Mouse (Mus musculus) MEL (cell line): ENCODE measurements around the gene Gm49378. TPM values are rescaled to one million over a fixed set of nuclear protein-coding genes. Genes with fewer than 3 reads are reported as not detected.

Experiments
- DNase-seq: peaks from one replicate; pipeline ENCODE4 v3.0.0; 2011; ENCODE audit warnings: low read depth, low spot score
- H3K27ac ChIP-seq: 2 replicates; pipeline ENCODE4 v1.5.1; 2012; ENCODE audit warnings: low read depth, mild to moderate bottlenecking, control low read depth, low read length, moderate library complexity; ENCODE audit not compliant: control insufficient read depth
- H3K27me3 ChIP-seq, 2 experiments: fragments of 150-350 bp in 1 of 2; sonication (generic) in 1 of 2; 2 replicates each; pipeline ENCODE4 v1.6.1; 2012; ENCODE audit warnings: low read length in 2 of 2, mild to moderate bottlenecking in 2 of 2, improper control_type of control experiment in 1 of 2, moderate library complexity in 1 of 2; ENCODE audit not compliant: insufficient read depth in 2 of 2, control insufficient read depth in 1 of 2
- H3K36me3 ChIP-seq, 2 experiments: 2 replicates each; pipeline ENCODE4 v1.6.1; 2012 to 2014; ENCODE audit warnings: low read length in 2 of 2, improper control_type of control experiment in 1 of 2, inconsistent platforms in 1 of 2, mild to moderate bottlenecking in 1 of 2; ENCODE audit not compliant: insufficient read depth in 2 of 2, control insufficient read depth in 1 of 2
- H3K4me1 ChIP-seq, 2 experiments: fragments of 150-350 bp in 1 of 2; sonication (generic) in 1 of 2; 2 replicates each; pipeline ENCODE4 v1.6.1; 2012; ENCODE audit warnings: low read length in 2 of 2, improper control_type of control experiment in 1 of 2, mild to moderate bottlenecking in 1 of 2; ENCODE audit not compliant: insufficient read depth in 2 of 2, control insufficient read depth in 1 of 2
- H3K4me3 ChIP-seq, 2 experiments: fragments of 150-350 bp in 1 of 2; sonication (generic) in 1 of 2; 2 replicates each; pipeline ENCODE4 v1.5.1; 2012; ENCODE audit warnings: low read depth in 2 of 2, low read length in 2 of 2, mild to moderate bottlenecking in 2 of 2, moderate library complexity in 2 of 2, control low read depth in 1 of 2, improper control_type of control experiment in 1 of 2; ENCODE audit not compliant: control insufficient read depth in 1 of 2, insufficient read depth in 1 of 2
- H3K79me2 ChIP-seq: 2 replicates; pipeline ENCODE4 v1.6.1; 2012; ENCODE audit warnings: mild to moderate bottlenecking, low read length, moderate library complexity; ENCODE audit not compliant: control insufficient read depth, poor library complexity, insufficient read depth
- H3K9ac ChIP-seq: 2 replicates; pipeline ENCODE4 v1.6.1; 2012; ENCODE audit warnings: low read depth, mild to moderate bottlenecking, control low read depth, low read length, moderate library complexity; ENCODE audit not compliant: control insufficient read depth, poor library complexity, severe bottlenecking
- H3K9me3 ChIP-seq: fragments of 150-350 bp; sonication (generic); replicated peaks from 2 replicates; pipeline ENCODE4 v1.6.1; 2012; ENCODE audit warnings: mild to moderate bottlenecking, low read length, improper control_type of control experiment, moderate library complexity; ENCODE audit not compliant: insufficient read depth
- CHD1 ChIP-seq: IDR thresholded peaks from 2 replicates; pipeline ENCODE4 v1.6.1; 2012; ENCODE audit warnings: low read depth, mild to moderate bottlenecking, inconsistent platforms, low read length, improper control_type of control experiment
- E2F4 ChIP-seq: IDR thresholded peaks from 2 replicates; pipeline ENCODE4 v1.6.1; 2011; ENCODE audit warnings: low read depth, low read length, improper control_type of control experiment, borderline replicate concordance
- ELF1 ChIP-seq: IDR thresholded peaks from 2 replicates; pipeline ENCODE4 v1.6.1; 2014; ENCODE audit warnings: low read depth, mild to moderate bottlenecking, inconsistent platforms, low read length, improper control_type of control experiment, moderate library complexity
- EP300 ChIP-seq, 2 experiments: IDR thresholded peaks; 2 replicates each; pipeline ENCODE4 v1.6.1; 2011; ENCODE audit warnings: improper control_type of control experiment in 2 of 2, low read length in 2 of 2, low read depth in 1 of 2, mild to moderate bottlenecking in 1 of 2
- ETS1 ChIP-seq: IDR thresholded peaks from 2 replicates; pipeline ENCODE4 v1.6.1; 2012; ENCODE audit warnings: low read depth, mild to moderate bottlenecking, inconsistent platforms, low read length, improper control_type of control experiment, moderate library complexity
- JUND ChIP-seq: IDR thresholded peaks from 2 replicates; pipeline ENCODE4 v1.6.1; 2011; ENCODE audit warnings: low read depth, mild to moderate bottlenecking, improper control_type of control experiment, low read length
- KAT2A ChIP-seq: conservative IDR thresholded peaks from 2 replicates; pipeline ENCODE4 v1.6.1; 2012; ENCODE audit warnings: low read depth, low read length, improper control_type of control experiment, inconsistent platforms
- MEF2A ChIP-seq: IDR thresholded peaks from 2 replicates; pipeline ENCODE4 v1.6.1; 2014; ENCODE audit warnings: low read depth, mild to moderate bottlenecking, inconsistent platforms, low read length, improper control_type of control experiment; ENCODE audit not compliant: poor library complexity, insufficient replicate concordance, severe bottlenecking; ENCODE audit errors: extremely low read depth
- MXI1 ChIP-seq: IDR thresholded peaks from 2 replicates; pipeline ENCODE4 v1.6.1; 2011; ENCODE audit warnings: mild to moderate bottlenecking, low read depth, low read length, improper control_type of control experiment
- MYB ChIP-seq: IDR thresholded peaks from 2 replicates; pipeline ENCODE4 v1.6.1; 2011; ENCODE audit warnings: mild to moderate bottlenecking, low read depth, low read length, improper control_type of control experiment
- NELFE ChIP-seq: IDR thresholded peaks from 2 replicates; pipeline ENCODE4 v1.6.1; 2011; ENCODE audit warnings: low read depth, low read length, improper control_type of control experiment
- NRF1 ChIP-seq: IDR thresholded peaks from 2 replicates; pipeline ENCODE4 v1.6.1; 2014; ENCODE audit warnings: low read depth, mild to moderate bottlenecking, inconsistent platforms, low read length, improper control_type of control experiment, moderate library complexity; ENCODE audit not compliant: poor library complexity, insufficient read depth, severe bottlenecking
- POLR2A ChIP-seq, 2 experiments: IDR thresholded peaks; 2 replicates each; pipeline ENCODE4 v1.6.1; 2011 to 2012; ENCODE audit warnings: low read length in 2 of 2, mild to moderate bottlenecking in 2 of 2, control low read depth in 1 of 2, improper control_type of control experiment in 1 of 2, low read depth in 1 of 2, moderate library complexity in 1 of 2; ENCODE audit not compliant: control insufficient read depth in 1 of 2, insufficient read depth in 1 of 2, poor library complexity in 1 of 2
- POLR2AphosphoS2 ChIP-seq: IDR thresholded peaks from 2 replicates; pipeline ENCODE4 v1.6.1; 2011; ENCODE audit warnings: low read length, improper control_type of control experiment
- POLR2AphosphoS5 ChIP-seq: IDR thresholded peaks from 2 replicates; pipeline ENCODE4 v1.6.1; 2012; ENCODE audit warnings: low read depth, borderline replicate concordance, mild to moderate bottlenecking, inconsistent platforms, low read length, moderate library complexity, mixed read lengths
- TAL1 ChIP-seq: IDR thresholded peaks from 2 replicates; pipeline ENCODE4 v1.6.1; 2012; ENCODE audit warnings: mild to moderate bottlenecking, inconsistent platforms, low read length, moderate library complexity, mixed read lengths
- TCF12 ChIP-seq: IDR thresholded peaks from 2 replicates; pipeline ENCODE4 v1.6.1; 2014; ENCODE audit warnings: low read depth, mild to moderate bottlenecking, inconsistent platforms, low read length, improper control_type of control experiment, moderate library complexity
- UBTF ChIP-seq: IDR thresholded peaks from 2 replicates; pipeline ENCODE4 v1.6.1; 2012; ENCODE audit warnings: low read depth, mild to moderate bottlenecking, inconsistent platforms, low read length, improper control_type of control experiment, moderate library complexity, borderline replicate concordance; ENCODE audit not compliant: insufficient read depth
- ZMIZ1 ChIP-seq: IDR thresholded peaks from 2 replicates; pipeline ENCODE4 v1.6.1; 2012; ENCODE audit warnings: low read depth, mild to moderate bottlenecking, inconsistent platforms, low read length, improper control_type of control experiment, moderate library complexity
- polyA plus RNA-seq, 2 experiments: library from polyadenylated mRNA; stranded (reverse) in 1 of 2; unstranded in 1 of 2; fragments of >175 nt in 1 of 2; fragments of >200 nt in 1 of 2; gene quantifications; 2 replicates each; pipeline versions ENCODE4 v1.2.1 to v1.2.4; 2012; ENCODE audit warnings: low replicate concordance in 2 of 2, low read depth in 1 of 2; ENCODE audit not compliant: insufficient read length in 2 of 2, insufficient read depth in 1 of 2, missing spikeins in 1 of 2
- total RNA-seq: library from RNA; depleted of rRNA; stranded (reverse); fragments of 300-350 nt; gene quantifications from 2 replicates; pipeline ENCODE4 v1.2.3, GENCODE M21; 2012

The Gm49378 gene
- total and polyA plus RNA-seq, 3 experiments, result 4.6 TPM; not detected in 2

GRCm38 (mm10) chr14:55681160-55682117 lies 43.7 kb upstream of the Gm49378 start, which contains the start of gene Tinf2 (continued):
- TF ChIP-seq NELFE, result peak; percentile 91
- no peak for TF ChIP-seq POLR2AphosphoS5
- peak; percentile 81 for TF ChIP-seq POLR2AphosphoS2
- TF ChIP-seq NRF1, result no peak
- TF ChIP-seq TCF12, result peak; percentile 37; the same call in 1 of the 2 replicates
- TF ChIP-seq, all 39 proteins: peak for 25

GRCm38 (mm10) chr14:55677615-55678014 lies 39.9 kb upstream of the Gm49378 start:
- peaks cover 13% of the 10 kb centered on the region for H3K79me2 ChIP-seq
- no peak for DNase-seq
- no peak overlapping the region for H3K4me3 ChIP-seq
- H3K27me3 ChIP-seq, result no peaks in the 10 kb centered on the region
- no peaks in the 10 kb centered on the region for H3K9me3 ChIP-seq
- no peak overlapping the region for H3K9ac ChIP-seq
- H3K27ac ChIP-seq, result no peak overlapping the region
- TF ChIP-seq MYB (no peak), ELF1 (no peak)
- H3K36me3 ChIP-seq, result peaks cover 6 to 20% of the 10 kb centered on the region in 2 experiments
- peaks cover 3 to 6% of the 10 kb centered on the region in 2 experiments; a peak in 3 of 4 replicates for H3K4me1 ChIP-seq

- H3K4me3 ChIP-seq, result peak overlapping the region; percentile 63 to 69
- no peaks in the 10 kb centered on the region for H3K9me3 ChIP-seq
- peaks cover 2 to 33% of the 10 kb centered on the region in 2 experiments; a peak in 3 of 4 replicates for H3K36me3 ChIP-seq
- TF ChIP-seq KAT2A, result no peak
- TF ChIP-seq ELF1, result no peak
- no peak for TF ChIP-seq ZMIZ1
- no peak for TF ChIP-seq ETS1
- no peak for TF ChIP-seq TAL1
- no peak for TF ChIP-seq NELFE
- no peak for TF ChIP-seq JUND
- no peak for TF ChIP-seq POLR2AphosphoS5
- no peak for TF ChIP-seq MXI1
- no peak for TF ChIP-seq UBTF
- no peak for TF ChIP-seq NRF1
- no peak for TF ChIP-seq CHD1
- no peak for TF ChIP-seq MEF2A
- TF ChIP-seq POLR2A (IDR thresholded peaks at IDR 0.05; ENCODE audit: control insufficient read depth in 1 of 2, insufficient read depth in 1 of 2, low read depth in 1 of 2, low read length in 2 of 2, poor library complexity in 1 of 2), result no peak
- no peak for TF ChIP-seq E2F4
- TF ChIP-seq EP300 (IDR thresholded peaks at IDR 0.05; ENCODE audit: low read depth in 1 of 2, low read length in 2 of 2), result no peak; a peak in 1 of 4 replicates
- TF ChIP-seq, all 39 proteins: peak for 0
- Histone ChIP-seq H3K4me1 (peaks cover 4 to 12% of the 10 kb centered on the region in 2 experiments; a peak in 3 of 4 replicates), H3K79me2 (peaks cover 29% of the 10 kb centered on the region), H3K27ac (peak overlapping the region; percentile 78), H3K9ac (peak overlapping the region; percentile 71), H3K27me3 (no peaks in the 10 kb centered on the region)
- DNase-seq, result no peak
Measured at GRCm38 (mm10) chr14:55672741-55673060, 35.0 kb upstream of the Gm49378 start.
